Mouse (Mus musculus) spleen, postnatal 36 days (tissue): ENCODE results near the gene Ctsa.
"Not testable (repeated sequence)": the region's sequence is repeated elsewhere in the genome, so short reads cannot be mapped to it uniquely, and the experiment has no call there.

Experiments
- DNase-seq, 2 experiments: peaks; one replicate each; pipeline ENCODE4 v3.0.0; 2022; ENCODE audit warnings: low spot score in 2 of 2, mixed read lengths in 1 of 2

Ctsa gene

DNA sequence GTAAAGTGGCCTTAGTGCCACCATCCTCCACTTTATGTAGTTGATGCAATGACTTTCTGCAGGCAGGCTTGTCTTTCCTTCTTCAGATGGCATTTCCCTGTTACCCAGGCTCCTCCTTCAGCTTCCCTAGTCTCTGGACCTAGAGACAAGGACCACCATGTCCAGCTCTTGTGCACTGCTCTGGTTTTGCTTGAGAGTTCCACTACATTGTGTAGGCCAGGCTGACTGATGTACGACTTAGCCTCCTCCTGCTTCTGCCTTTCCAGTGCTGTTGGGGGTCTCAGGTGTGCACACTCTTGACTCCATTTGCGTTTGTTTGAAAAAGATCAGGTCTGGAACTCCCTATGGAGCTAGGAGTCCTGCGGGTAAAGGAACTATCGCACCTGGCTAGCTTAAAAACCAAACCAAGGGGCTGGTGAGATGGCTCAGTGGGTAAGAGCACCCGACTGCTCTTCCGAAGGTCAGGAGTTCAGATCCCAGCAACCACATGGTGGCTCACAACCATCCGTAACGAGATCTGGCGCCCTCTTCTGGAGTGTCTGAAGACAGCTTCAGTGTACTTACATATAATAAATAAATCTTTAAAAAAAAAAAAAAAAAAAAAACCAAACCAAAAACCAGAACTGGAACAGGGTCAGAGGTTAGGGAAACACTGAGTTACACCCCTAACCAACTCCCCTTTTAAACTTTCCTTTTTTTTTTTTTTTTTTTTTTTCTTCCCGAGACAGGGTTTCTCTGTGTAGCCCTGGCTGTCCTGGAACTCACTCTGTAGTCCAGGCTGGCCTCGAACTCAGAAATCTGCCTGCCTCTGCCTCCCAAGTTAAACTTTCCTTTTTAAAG lies 44.9 kb downstream of the Ctsa start:
- DNase-seq = not testable (repeated sequence)

DNA sequence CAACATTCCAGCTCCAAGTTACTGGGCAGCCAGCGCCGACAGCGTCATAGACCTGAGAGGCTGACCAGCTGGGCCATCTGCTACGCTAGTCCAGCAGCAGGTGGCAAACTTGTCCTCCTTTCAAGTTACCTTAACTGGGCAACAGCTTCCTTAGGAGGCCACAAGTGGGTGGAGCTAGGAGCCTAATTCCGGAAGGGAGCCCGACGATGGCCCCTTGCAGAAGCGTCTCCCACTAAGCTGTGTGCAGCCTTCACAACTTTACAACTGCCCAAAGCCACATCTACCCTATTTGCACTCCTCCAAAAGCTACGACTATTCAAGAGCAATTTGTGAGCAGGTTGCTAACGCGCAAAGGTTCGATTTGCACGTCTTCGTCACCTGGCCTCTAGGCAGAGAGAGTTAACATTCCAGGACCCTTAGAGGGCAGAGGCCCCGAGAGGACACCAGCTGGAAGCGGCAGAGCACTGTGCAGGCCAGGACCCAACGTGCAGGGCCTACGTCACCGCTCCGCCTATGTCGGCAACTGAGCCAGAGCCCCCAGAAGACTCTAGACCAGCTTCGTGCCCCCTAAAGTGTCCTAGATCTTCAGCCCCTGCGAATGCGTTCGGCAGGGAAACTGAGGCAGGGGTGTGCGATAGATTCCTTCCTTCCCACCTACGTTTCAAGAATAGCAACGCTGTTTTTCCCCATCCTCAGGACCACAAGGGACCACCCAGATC lies 46.0 kb downstream of the Ctsa start:
- DNase-seq = peak; percentile 59 to 73

DNA sequence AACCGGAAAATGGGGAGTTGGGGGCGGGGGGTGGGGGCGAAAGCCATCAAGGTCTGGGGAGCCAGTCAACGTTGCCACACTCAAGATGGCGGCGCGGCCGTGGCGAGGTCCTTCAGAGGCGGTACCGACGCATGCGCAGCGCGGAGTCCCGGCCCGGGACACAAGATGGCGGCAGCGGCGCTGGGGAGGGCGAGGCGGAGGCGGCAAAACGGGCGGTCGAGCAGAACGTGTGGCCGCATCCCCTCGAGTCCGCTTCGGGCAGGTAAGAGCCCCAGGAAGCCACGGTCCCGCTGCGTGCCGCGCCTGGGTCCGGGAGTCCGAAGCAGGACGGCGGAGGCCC lies 46.5 kb downstream of the Ctsa start, which contains the start of gene Pcif1:
Gene Pcif1, plus strand, starts transcription at position 77 of the 340 bp plus-strand sequence.
- DNase-seq = peak; percentile 88 to 93

DNA sequence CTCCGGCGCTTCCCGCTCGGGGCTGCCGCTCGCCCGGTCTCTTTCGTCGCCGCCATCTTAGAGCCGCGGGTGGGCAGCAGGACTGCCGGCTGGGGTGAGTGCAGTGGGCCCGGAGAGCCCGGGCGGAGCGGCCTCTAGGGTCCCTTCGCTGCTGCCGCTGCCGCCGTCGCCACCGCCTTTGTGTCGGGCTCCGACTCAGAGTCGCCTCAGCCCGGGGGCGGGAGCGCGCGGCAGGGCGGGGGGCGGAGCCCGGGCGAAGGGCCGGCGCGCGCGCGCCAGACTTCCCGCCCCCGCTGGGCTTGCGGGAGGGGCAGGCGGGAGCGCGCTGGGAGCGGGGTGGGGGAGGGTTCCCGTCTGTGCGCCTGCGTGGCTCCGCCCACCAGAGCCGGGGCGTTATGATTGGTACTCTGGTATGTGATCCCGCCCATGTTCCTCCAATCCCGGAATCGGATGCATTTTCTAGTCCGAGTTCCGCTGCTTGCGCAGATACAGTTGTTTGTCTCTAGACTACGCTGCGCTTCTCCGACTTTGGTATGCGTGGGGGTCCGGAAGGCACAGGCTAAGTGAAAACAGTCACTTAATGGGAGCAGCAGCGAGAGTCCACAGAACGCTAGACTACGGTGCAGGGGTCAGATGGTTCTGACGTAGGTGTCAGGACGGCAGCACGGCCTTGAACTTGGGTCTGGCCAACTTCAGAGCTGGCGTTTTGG lies 47.0 kb downstream of the Ctsa start:
- DNase-seq = peak; percentile 93 to 96

DNA sequence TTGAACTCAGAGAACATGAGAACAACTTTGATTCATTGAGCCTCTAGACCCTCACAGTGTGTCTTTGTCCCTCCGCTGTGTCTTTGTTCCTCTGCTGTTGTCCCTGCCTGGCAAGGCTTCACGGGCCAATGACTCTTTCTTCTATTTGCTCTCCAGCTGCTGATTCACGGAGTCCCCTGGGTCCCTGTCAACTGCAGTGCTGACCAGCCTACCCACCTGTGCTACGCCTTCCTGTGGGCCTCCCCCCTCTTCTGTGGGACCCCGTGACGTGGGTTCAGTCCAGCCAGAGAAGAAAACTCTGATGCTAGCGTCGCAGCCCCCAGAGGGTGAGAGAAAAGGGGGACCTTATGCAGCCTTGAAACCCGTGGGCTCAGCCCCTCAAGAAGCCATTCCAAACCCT lies 49.9 kb downstream of the Ctsa start:
- DNase-seq = peak; percentile 72 to 77

DNA sequence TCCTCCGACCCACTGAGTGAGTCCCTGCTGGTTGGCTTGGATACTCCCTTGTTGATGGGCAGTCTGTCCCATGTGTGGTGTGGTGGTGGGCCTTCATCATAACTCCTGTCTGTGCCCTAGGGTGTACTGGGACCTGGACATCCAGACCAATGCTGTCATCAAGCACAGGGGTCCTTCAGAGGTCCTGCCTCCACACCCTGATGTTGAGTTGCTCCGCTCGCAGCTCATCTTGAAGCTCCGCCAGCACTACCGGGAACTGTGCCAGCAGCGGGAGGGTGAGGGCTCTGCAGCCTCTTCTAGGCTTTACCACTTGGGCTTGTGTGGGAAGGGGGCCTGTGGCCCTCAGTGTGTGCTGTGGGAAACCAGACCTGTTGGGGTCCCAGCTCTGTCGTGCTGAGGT lies 53.1 kb downstream of the Ctsa start:
- no peak for DNase-seq

DNA sequence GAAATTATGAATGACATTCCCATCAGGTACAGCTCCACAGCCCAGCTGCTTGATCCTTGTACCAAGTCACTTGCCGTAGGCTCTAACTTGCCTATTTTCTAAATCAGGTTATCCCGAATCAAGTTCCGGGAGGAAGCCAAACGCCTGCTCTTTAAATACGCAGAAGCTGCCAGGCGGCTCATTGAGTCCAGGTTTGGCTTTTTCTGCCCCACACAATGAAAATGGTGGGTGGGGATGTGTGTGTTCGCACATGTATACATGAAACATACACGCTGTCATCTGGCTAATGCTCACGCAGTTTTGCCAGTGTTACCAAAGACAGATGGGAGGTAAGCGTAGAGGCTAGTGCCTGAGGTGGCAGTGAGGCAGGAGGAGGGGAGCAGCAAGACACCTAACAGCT lies 53.9 kb downstream of the Ctsa start:
- DNase-seq = no peak

DNA sequence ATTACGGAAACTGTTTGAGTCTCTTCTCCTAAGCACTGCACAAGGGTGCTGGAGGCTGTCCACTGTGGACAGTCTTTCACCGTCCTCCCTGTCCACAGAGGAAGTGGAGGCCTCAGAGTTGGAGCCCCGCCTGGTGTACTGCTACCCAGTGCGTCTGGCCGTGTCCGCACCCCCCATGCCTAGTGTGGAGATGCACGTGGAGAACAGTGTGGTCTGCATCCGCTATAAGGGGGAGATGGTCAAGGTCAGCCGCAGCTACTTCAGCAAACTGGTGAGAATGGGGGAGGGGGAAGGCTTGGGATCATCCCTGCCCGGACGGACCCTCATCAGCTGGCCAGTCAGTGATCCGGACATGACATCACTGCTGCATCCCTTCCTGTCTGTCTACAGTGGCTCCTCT lies 56.3 kb downstream of the Ctsa start:
- no peak for DNase-seq

DNA sequence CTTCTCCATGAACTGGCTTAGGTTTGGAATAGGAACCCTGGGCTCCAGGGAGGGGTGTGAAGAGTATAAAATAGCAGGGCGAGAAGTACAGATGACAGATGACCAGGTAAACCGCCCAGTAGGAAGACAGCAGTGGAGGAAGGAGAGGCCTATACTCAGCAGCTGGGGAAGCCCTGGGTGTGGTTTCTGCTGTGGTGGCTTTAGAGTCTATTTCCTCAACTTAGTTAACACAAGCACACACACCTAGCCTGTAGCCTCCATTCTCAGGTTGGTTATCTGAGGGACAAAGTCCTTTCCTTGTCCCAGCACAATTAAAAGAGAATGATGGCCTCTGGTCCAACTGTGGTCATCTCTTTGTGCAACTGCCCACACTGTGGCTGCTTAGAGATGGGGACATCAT lies 57.3 kb downstream of the Ctsa start:
- no peak for DNase-seq
